In genomic region chr4:46043361-46043760, GRCm38 (mm10) we compare ENCODE assay signal across 28 mouse cellular contexts. TPM values are rescaled to one million over a fixed set of nuclear protein-coding genes. Genes with fewer than 3 reads are reported as not detected.
DNase-seq lines count a peak whose midpoint lies in the region; ATAC-seq lines count a peak whose summit lies in the region.
"Had no signal": no experiment of that assay in that cellular context is flagged by ENCODE, and none has a peak within 500 bp of the region (broad histone marks: within the 10 kb centered on the region; RNA-seq: fewer than 3 reads in every experiment).

No protein-coding gene starts in this region.

- intact Hi-C loops in heart, postnatal 36 days (cut with DNase I), result loop anchor here (5.0 kb wide), 1 partner anchor 44 kb away; no protein-coding TSS in a partner anchor

- H3K36me3 ChIP-seq in heart, embryonic 10.5 days, result peaks cover 17% of the 10 kb centered on the region
- no peaks in the 10 kb centered on the region for H3K36me3 ChIP-seq in heart, embryonic 15.5 days
- H3K36me3 ChIP-seq in liver, embryonic 12.5 days, result peaks cover 57% of the 10 kb centered on the region
- H3K36me3 ChIP-seq in liver, embryonic 15.5 days (replicated peaks), result peaks cover 58% of the 10 kb centered on the region
- H3K36me3 ChIP-seq: embryonic facial prominence, embryonic 13.5 days; forebrain, embryonic 12.5 days; intestine, embryonic 15.5 days; neural tube, embryonic 13.5 days had no signal

- peaks cover 84% of the 10 kb centered on the region for H3K4me1 ChIP-seq in heart, embryonic 10.5 days
- peaks cover 66% of the 10 kb centered on the region for H3K4me1 ChIP-seq in heart, embryonic 15.5 days (replicated peaks)
- H3K4me1 ChIP-seq in liver, embryonic 12.5 days, result peaks cover 74% of the 10 kb centered on the region
- peaks cover 82% of the 10 kb centered on the region for H3K4me1 ChIP-seq in liver, embryonic 15.5 days (replicated peaks)

- 43% methylated on average over 8 of the region's 8 CpGs for WGBS in heart, embryonic 10.5 days
- WGBS in heart, embryonic 15.5 days, result 39% methylated on average over 8 of the region's 8 CpGs
- WGBS in liver, embryonic 12.5 days (ENCODE audit: insufficient replicate concordance), result 68% methylated on average over 8 of the region's 8 CpGs
- 80% methylated on average over 8 of the region's 8 CpGs for WGBS in liver, embryonic 15.5 days (ENCODE audit: insufficient replicate concordance)

- no peak for DNase-seq in heart, embryonic 10.5 days (ENCODE audit: low spot score)
- DNase-seq in heart, postnatal 36 days, result no peak
- DNase-seq in heart, adult 8-10 months (ENCODE audit: low spot score), result no peak
- no peak for DNase-seq in thymus, adult 18-20 months
- DNase-seq: adrenal gland, postnatal 14 days; cerebellum, adult 11-12 months; cerebellum, postnatal 10 days; forebrain, postnatal 0 days; gastrocnemius, postnatal 14 days; kidney, adult 2 months; kidney, postnatal 4 days; left cerebral cortex, postnatal 4 days; lung, embryonic 14.5 days; lung, postnatal 14 days; right cerebral cortex, postnatal 4 days; thymus, postnatal 4 days had no signal

- H3K27me3 ChIP-seq in heart, embryonic 10.5 days (ENCODE audit: insufficient read depth, poor library complexity, severe bottlenecking), result peaks cover 20% of the 10 kb centered on the region
- peaks cover 8% of the 10 kb centered on the region; the same call in 1 of the 2 replicates for H3K27me3 ChIP-seq in heart, embryonic 15.5 days
- peaks cover 20% of the 10 kb centered on the region for H3K27me3 ChIP-seq in liver, embryonic 12.5 days (replicated peaks)
- peaks cover 18% of the 10 kb centered on the region for H3K27me3 ChIP-seq in liver, embryonic 15.5 days

- 0 out of 2 replicates have a peak overlapping the region, but pooled peaks have one; percentile 11 for H3K9ac ChIP-seq in heart, embryonic 15.5 days
- H3K9ac ChIP-seq in liver, embryonic 12.5 days, result peak overlapping the region; percentile 98
- peak overlapping the region; percentile 81 for H3K9ac ChIP-seq in liver, embryonic 15.5 days
- H3K9ac ChIP-seq: embryonic facial prominence, embryonic 13.5 days; forebrain, embryonic 12.5 days; forebrain, postnatal 0 days; intestine, embryonic 15.5 days; lung, embryonic 14.5 days; neural tube, embryonic 13.5 days had no signal

- peak overlapping the region; percentile 92 for H3K4me2 ChIP-seq in heart, embryonic 15.5 days
- peak overlapping the region; percentile 81 for H3K4me2 ChIP-seq in liver, embryonic 12.5 days
- peak overlapping the region; percentile 84 for H3K4me2 ChIP-seq in liver, embryonic 15.5 days
- H3K4me2 ChIP-seq: embryonic facial prominence, embryonic 13.5 days; forebrain, embryonic 12.5 days; intestine, embryonic 15.5 days; midbrain, embryonic 11.5 days; neural tube, embryonic 13.5 days had no signal

- peak overlapping the region; percentile 97 for H3K27ac ChIP-seq in heart, embryonic 10.5 days
- H3K27ac ChIP-seq in heart, embryonic 15.5 days, result peak overlapping the region; percentile 97
- H3K27ac ChIP-seq in liver, embryonic 12.5 days, result peak overlapping the region; percentile 100; the same call in 1 of the 2 replicates
- peak overlapping the region; percentile 95; the same call in 1 of the 2 replicates for H3K27ac ChIP-seq in liver, embryonic 15.5 days (replicated peaks)
- H3K27ac ChIP-seq: embryonic facial prominence, embryonic 13.5 days; forebrain, embryonic 12.5 days; hindbrain, postnatal 0 days; intestine, embryonic 15.5 days; neural tube, embryonic 13.5 days had no signal

- ATAC-seq in heart, embryonic 15.5 days (replicated peaks; ENCODE audit: insufficient number of reproducible peaks, insufficient read depth, low FRiP score, low read depth), result no peak
- ATAC-seq in liver, embryonic 12.5 days, result no peak
- no peak for ATAC-seq in liver, embryonic 15.5 days (ENCODE audit: insufficient read depth)
- ATAC-seq in megakaryocyte, adult 5-6 weeks (ENCODE audit: poor library complexity, severe bottlenecking), result no peak
- ATAC-seq: forebrain, postnatal 0 days; hindbrain, postnatal 0 days; intestine, embryonic 15.5 days; Patski had no signal

- peak overlapping the region; percentile 86; the same call in 1 of the 2 replicates for H3K4me3 ChIP-seq in heart, embryonic 10.5 days
- H3K4me3 ChIP-seq in heart, embryonic 15.5 days, result peak overlapping the region; percentile 80; the same call in 1 of the 2 replicates
- peak overlapping the region; percentile 91 for H3K4me3 ChIP-seq in liver, embryonic 12.5 days
- peak overlapping the region; percentile 96 for H3K4me3 ChIP-seq in liver, embryonic 15.5 days (replicated peaks)
- H3K4me3 ChIP-seq: embryonic facial prominence, embryonic 13.5 days; forebrain, embryonic 12.5 days; intestine, embryonic 15.5 days; neural tube, embryonic 13.5 days had no signal

- H3K9me3 ChIP-seq in heart, embryonic 10.5 days, result no peaks in the 10 kb centered on the region
- H3K9me3 ChIP-seq in heart, embryonic 15.5 days (replicated peaks), result no peaks in the 10 kb centered on the region
- no peaks in the 10 kb centered on the region for H3K9me3 ChIP-seq in liver, embryonic 12.5 days (replicated peaks)
- no peaks in the 10 kb centered on the region for H3K9me3 ChIP-seq in liver, embryonic 15.5 days (replicated peaks)
- H3K9me3 ChIP-seq: embryonic facial prominence, embryonic 13.5 days; forebrain, embryonic 12.5 days; intestine, embryonic 15.5 days; neural tube, embryonic 13.5 days had no signal

RNA-seq across cellular contexts. Expression of gene Tmod1, which starts 4.6 kb away (rescaled TPM):
- 132 and 215 TPM in 2 replicates for polyA plus RNA-seq in heart, embryonic 10.5 days (2016; fragmentation: Nextera tagmentation; extraction: Ambion mirVana)
- 100 to 1,000 TPM; 272 to 278 TPM for total RNA-seq in heart, postnatal 36 days (2021)
- 170 and 195 TPM in 2 replicates for polyA plus RNA-seq in heart, embryonic 15.5 days (2015; fragmentation: Nextera tagmentation; extraction: Ambion mirVana)
- 100 to 1,000 TPM; 233 to 302 (median 283) TPM for total RNA-seq in heart, adult 8-10 months (2022)
- 45.3 and 46.4 TPM in 2 replicates for polyA plus RNA-seq in liver, embryonic 12.5 days (2016; fragmentation: Nextera tagmentation; extraction: Ambion mirVana)
- polyA plus RNA-seq in liver, embryonic 15.5 days (2015; fragmentation: Nextera tagmentation; extraction: Ambion mirVana), result 48.5 and 49.7 TPM in 2 replicates
- total RNA-seq in megakaryocyte, adult 5-6 weeks (2015), result 0.13 and 0.23 TPM in 2 replicates
- total RNA-seq in megakaryocyte, adult 5-6 weeks (2017), result 0.26 and 0.69 TPM in 2 replicates
- total RNA-seq: granulocyte monocyte progenitor cell, adult 5-6 weeks had no signal

Comparison
In these comparisons a context has a peak if more than half of its experiments do, and no peak if none do; other contexts are left out.
1. H3K9ac ChIP-seq: peak in every context shown above with its lines; median percentile 98 in liver, embryonic 12.5 days; 81 in liver, embryonic 15.5 days; 11 in heart, embryonic 15.5 days.